Mouse (Mus musculus) thymus, adult 2 months (tissue): ENCODE measurements at regions not wholly inside any gene's neighbourhood (a gene's known extent, or its start where the extent isn't known, plus 50 kb on each side); places are given as distances from the start of the nearest gene placed in this dataset.

Experiments
- DNase-seq: peaks from one replicate; pipeline ENCODE4 v3.0.0; 2021
- H3K27ac ChIP-seq: fragments of 200-500 bp; 2 replicates; pipeline ENCODE4 v1.5.1; 2012; ENCODE audit warnings: low read length, control low read depth; ENCODE audit not compliant: control insufficient read depth, insufficient read depth
- H3K27me3 ChIP-seq: fragments of 200-500 bp; 2 replicates; pipeline ENCODE4 v1.6.1; 2012; ENCODE audit warnings: mild to moderate bottlenecking, low read length, moderate library complexity, mixed read lengths; ENCODE audit not compliant: control insufficient read depth, insufficient read depth
- H3K36me3 ChIP-seq: fragments of 200-500 bp; 2 replicates; pipeline ENCODE4 v1.6.1; 2012; ENCODE audit warnings: mild to moderate bottlenecking, low read length, moderate library complexity; ENCODE audit not compliant: control insufficient read depth, insufficient read depth
- H3K4me1 ChIP-seq: fragments of 200-500 bp; replicated peaks from 2 replicates; pipeline ENCODE4 v1.6.1; 2012; ENCODE audit warnings: low read length; ENCODE audit not compliant: control insufficient read depth, insufficient read depth
- H3K4me3 ChIP-seq: fragments of 200-500 bp; 2 replicates; pipeline ENCODE4 v1.5.1; 2012; ENCODE audit warnings: mild to moderate bottlenecking, low read length, control low read depth, moderate library complexity; ENCODE audit not compliant: control insufficient read depth, insufficient read depth
- CTCF ChIP-seq: fragments of 200-500 bp; IDR thresholded peaks from 2 replicates; pipeline ENCODE4 v1.5.1; 2012; ENCODE audit warnings: mild to moderate bottlenecking, control low read depth, low read length, moderate library complexity, borderline replicate concordance; ENCODE audit not compliant: control insufficient read depth, poor library complexity, insufficient read depth; ENCODE audit errors: extremely low read depth
- POLR2A ChIP-seq: fragments of 200-500 bp; IDR thresholded peaks from 2 replicates; pipeline ENCODE4 v1.6.1; 2012; ENCODE audit warnings: mild to moderate bottlenecking, low read length, control low read depth, moderate library complexity; ENCODE audit not compliant: control insufficient read depth, poor library complexity, insufficient read depth; ENCODE audit errors: extremely low read depth
- WGBS: fragments of 180-500 bp; shearing (Covaris S2); methylation state at CpG from one replicate; pipeline ENCODE4 v1.1.7; 2018; 5-methylcytosine and 5-hydroxymethylcytosine counted together

DNA sequence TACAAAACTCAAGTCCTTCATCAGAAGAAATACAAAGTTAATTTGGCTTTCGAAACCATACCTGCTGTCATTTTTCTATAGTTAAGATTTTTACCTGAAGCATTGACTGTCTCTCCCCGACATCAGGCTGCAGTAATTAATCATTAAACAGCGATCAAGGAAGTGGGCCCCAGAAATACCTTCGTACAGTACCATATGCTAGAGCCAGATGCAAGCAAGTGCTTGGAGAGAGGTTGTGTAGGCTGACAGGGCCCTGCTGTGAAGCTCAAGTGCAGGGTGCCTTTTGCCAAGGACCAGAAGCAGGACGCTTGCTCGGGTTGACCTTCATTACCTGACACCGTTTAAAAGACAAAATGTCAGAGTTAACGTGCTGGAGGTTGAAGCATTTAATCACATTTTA is 315.3 kb downstream of the Rergl start:
- no peak for DNase-seq
- no peak overlapping the region for H3K27ac ChIP-seq
- no peaks in the 10 kb centered on the region for H3K4me1 ChIP-seq
- H3K4me3 ChIP-seq = no peak overlapping the region
- H3K27me3 ChIP-seq = no peaks in the 10 kb centered on the region
- WGBS = 84% methylated on average over 8 of the region's 8 CpGs
- no peak for TF ChIP-seq POLR2A
- no peak for TF ChIP-seq CTCF
- no peaks in the 10 kb centered on the region for H3K36me3 ChIP-seq

DNA sequence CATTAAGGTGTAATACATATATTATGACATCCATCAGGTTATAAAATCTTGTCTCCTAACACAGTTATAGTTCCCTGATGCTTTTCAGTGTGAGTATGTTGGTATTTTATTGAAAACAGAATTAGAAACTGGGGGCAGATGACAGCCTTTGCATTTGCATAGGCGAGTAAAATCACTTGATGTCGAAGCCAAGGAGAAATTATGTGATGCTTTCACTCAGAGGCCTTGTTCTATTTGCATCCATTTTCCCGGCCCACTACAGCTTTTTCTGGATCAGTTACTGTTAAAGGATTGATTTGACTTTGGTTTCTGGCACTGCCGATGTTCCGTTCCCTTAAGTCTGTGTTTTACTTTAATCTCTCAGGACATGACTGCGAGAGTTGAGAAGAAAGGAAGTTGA is 341.4 kb downstream of the Rergl start:
- H3K4me3 ChIP-seq = no peak overlapping the region
- TF ChIP-seq CTCF = no peak
- no peak for TF ChIP-seq POLR2A
- H3K36me3 ChIP-seq = no peaks in the 10 kb centered on the region
- H3K27me3 ChIP-seq = no peaks in the 10 kb centered on the region
- H3K27ac ChIP-seq = no peak overlapping the region
- no peak for DNase-seq
- 92% methylated on average over 6 of the region's 6 CpGs for WGBS
- no peaks in the 10 kb centered on the region for H3K4me1 ChIP-seq

- Histone ChIP-seq H3K4me3 (no peak overlapping the region), H3K36me3 (no peaks in the 10 kb centered on the region), H3K27ac (no peak overlapping the region), H3K27me3 (no peaks in the 10 kb centered on the region), H3K4me1 (no peaks in the 10 kb centered on the region)
- no peak for DNase-seq
- WGBS = 84% methylated on average over 4 of the region's 4 CpGs
- no peak for TF ChIP-seq POLR2A
Observed at GRCm38 (mm10) chr6:139159741-139160140, 342.0 kb downstream of the Rergl start.

DNA sequence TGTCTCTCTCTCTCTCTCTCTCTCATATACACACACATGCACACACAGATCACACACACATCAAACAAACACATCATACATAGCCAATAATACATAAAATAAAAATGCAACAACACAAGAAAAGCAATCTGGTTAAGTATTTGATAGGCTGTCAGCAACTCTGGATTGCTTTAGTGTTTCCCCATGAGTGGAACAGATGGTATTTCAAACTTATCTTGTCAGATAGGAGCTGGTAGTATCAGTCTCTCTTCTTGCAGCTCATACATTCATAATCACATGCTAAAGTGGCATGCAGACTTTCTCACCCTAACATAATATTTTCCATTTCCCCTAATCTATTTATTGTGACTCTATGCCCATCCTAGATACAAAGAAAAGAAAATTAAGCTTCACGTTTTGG is 347.0 kb downstream of the Rergl start:
- 98% methylated on average over 1 of the region's 1 CpGs for WGBS
- no peaks in the 10 kb centered on the region for H3K4me1 ChIP-seq
- H3K4me3 ChIP-seq = no peak overlapping the region

GRCm38 (mm10) chr6:139135693-139136092 is 366.1 kb downstream of the Rergl start:
- H3K36me3 ChIP-seq = no peaks in the 10 kb centered on the region
- no peaks in the 10 kb centered on the region for H3K27me3 ChIP-seq
- H3K27ac ChIP-seq = no peak overlapping the region
- DNase-seq = no peak
- H3K4me3 ChIP-seq = no peak overlapping the region
- no peaks in the 10 kb centered on the region for H3K4me1 ChIP-seq
- 71% methylated on average over 6 of the region's 6 CpGs for WGBS
- TF ChIP-seq CTCF (no peak), POLR2A (no peak)

More for the DNA sequence above, 347.0 kb downstream of the Rergl start:
- H3K36me3 ChIP-seq = no peaks in the 10 kb centered on the region
- no peaks in the 10 kb centered on the region for H3K27me3 ChIP-seq
- TF ChIP-seq POLR2A = no peak
- TF ChIP-seq CTCF = no peak
- H3K27ac ChIP-seq = no peak overlapping the region
- DNase-seq = no peak

DNA sequence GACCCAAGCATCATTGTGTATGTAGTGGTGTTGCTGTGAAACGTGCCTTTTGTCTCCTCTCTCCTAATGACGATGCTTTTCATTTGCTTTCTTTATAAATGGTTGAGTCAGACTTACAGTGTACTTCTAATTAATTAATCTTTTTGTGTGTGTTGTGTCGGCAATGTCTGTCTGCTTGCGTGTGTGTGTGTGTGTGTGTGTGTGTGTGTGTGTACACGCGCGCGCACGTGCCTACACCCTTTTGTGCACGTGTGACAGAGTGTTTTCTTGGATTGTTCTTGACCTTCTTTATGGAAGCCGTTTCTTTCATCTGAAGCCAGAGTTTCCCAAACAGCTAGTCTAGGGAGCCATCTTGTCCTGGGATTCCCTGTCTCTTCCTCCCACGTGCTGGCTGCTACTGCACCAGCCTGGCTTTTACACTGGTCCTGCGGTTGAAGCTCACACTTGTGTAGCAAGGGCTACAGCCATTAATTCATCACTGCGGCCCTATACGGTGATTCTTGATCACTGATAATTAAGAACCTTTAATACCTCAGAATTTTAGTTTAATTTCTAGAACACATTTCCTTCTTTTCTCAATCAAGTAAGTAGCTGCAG is 369.6 kb downstream of the Rergl start:
- no peaks in the 10 kb centered on the region for H3K27me3 ChIP-seq
- no peak for DNase-seq
- no peak for TF ChIP-seq CTCF
- no peak for TF ChIP-seq POLR2A
- H3K36me3 ChIP-seq = no peaks in the 10 kb centered on the region
- no peaks in the 10 kb centered on the region for H3K4me1 ChIP-seq
- 92% methylated on average over 15 of the region's 15 CpGs for WGBS
- no peak overlapping the region for H3K4me3 ChIP-seq
- H3K27ac ChIP-seq = no peak overlapping the region

DNA sequence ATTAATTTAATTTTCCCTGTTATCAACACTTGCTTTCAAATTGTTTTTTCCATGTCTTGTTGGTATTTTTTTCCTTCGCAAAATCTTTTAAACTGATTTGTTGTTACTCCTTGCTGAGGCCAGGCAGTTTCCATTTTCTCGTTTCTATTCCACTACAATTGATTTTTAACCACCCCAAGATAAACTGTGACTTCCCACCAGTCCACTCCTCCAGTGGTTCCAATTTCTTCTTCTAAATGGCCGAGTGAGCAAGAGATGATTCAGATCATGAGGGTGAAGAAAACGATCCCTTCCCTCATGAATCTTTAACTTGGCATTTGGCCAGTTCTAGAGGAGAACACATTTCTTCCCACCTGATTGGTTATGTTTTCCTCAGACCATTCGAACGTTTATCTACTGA is 393.5 kb downstream of the Rergl start:
- DNase-seq = no peak
- WGBS = 78% methylated on average over 6 of the region's 6 CpGs
- Histone ChIP-seq H3K27me3 (no peaks in the 10 kb centered on the region), H3K27ac (no peak overlapping the region), H3K4me3 (no peak overlapping the region), H3K4me1 (no peaks in the 10 kb centered on the region), H3K36me3 (no peaks in the 10 kb centered on the region)
- TF ChIP-seq CTCF = no peak
- TF ChIP-seq POLR2A = no peak
